Mouse (Mus musculus) heart, postnatal 36 days (tissue): Measurements from ENCODE around the gene Plin3. TPM values are rescaled to one million over a fixed set of nuclear protein-coding genes. Genes with fewer than 3 reads are reported as not detected.

Experiments
- DNase-seq, 2 experiments: peaks; one replicate each; pipeline ENCODE4 v3.0.0; 2021 to 2022
- intact Hi-C: fragments of 180-260 bp; cut with DNase I; formaldehyde crosslinking; loops from one replicate; pipeline ENCODE4 v1.15.1; 2025
- microRNA-seq, 2 experiments: library from miRNA; unstranded; fragments of <30 nt; microRNA quantifications; one replicate each; pipeline ENCODE4 v1.2.0; 2021; ENCODE audit warnings: borderline number of aligned reads in 2 of 2
- total RNA-seq, 2 experiments: library from RNA; stranded (reverse); gene quantifications; 2 replicates each; pipeline ENCODE4 v1.2.3; 2021

The Plin3 gene
- total RNA-seq, 2 experiments from 2014 or later, result 183 to 206 TPM

GRCm38 (mm10) chr17:56255863-56256238, 36.8 kb downstream of the Plin3 start:
- intact Hi-C loops, result loop anchor here (1.0 to 5.0 kb wide), 2 partner anchors 124 to 144 kb away; no protein-coding TSS in a partner anchor

DNA sequence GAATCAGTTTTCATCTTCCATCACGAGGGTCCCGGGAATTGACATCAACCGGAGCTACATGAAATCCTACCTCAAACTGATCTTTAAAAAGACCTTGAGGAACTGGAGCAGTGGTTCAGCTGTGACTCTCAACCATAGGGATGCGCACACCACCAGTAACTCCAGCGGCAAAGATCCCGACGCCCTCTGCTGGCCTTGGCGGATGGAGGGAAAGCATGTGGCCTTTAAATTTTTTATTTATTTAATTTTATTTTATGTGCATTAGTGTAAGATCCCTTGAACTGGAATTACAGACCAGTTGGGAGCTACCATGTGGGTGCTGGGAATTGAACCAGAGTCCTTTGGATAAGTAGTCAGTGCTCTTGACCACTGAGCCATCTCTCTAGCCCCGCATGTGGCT, 37.2 kb downstream of the Plin3 start:
- DNase-seq, result no peak

More at GRCm38 (mm10) chr17:56255863-56256238, 36.8 kb downstream of the Plin3 start:
- DNase-seq, result peak; percentile 97 to 99

DNA sequence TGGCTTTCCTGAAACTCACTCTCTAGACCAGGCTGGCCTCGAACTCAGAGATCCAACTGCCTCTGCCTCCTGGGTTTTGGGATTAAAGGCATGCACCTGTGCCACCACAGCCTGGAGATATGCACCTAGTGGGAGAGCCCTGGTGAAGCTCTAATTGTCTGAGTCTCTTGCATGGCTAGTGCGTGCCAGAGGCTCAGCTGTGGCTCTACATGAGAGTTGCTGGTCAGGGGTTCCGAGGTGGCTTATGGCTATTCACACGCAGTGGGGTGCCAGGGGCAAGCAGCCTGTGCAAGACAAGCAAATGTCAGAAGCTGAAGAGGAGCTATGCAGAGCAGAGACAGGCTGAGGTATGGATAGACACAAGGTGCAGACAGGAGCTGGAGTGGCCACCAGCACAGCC, 38.0 kb downstream of the Plin3 start:
- no peak for DNase-seq
- intact Hi-C loops, result loop anchor here (1.0 to 5.0 kb wide), 2 partner anchors 122 to 142 kb away; no protein-coding TSS in a partner anchor

More for the DNA sequence above, 37.2 kb downstream of the Plin3 start:
- intact Hi-C loops, result loop anchor here (1.0 to 5.0 kb wide), 2 partner anchors 123 to 143 kb away; no protein-coding TSS in a partner anchor

GRCm38 (mm10) chr17:56251136-56251829, 41.4 kb downstream of the Plin3 start:
- intact Hi-C loops, result loop anchor here (2.0 kb wide), 2 partner anchors 30 to 294 kb away; no protein-coding TSS in a partner anchor
- DNase-seq, result peak; percentile 65 to 81

- DNase-seq, result no peak
- intact Hi-C loops, result loop anchor here (2.0 kb wide), 1 partner anchor 47 kb away; no protein-coding TSS in a partner anchor
Measured at GRCm38 (mm10) chr17:56245608-56246007, 47.1 kb downstream of the Plin3 start.

GRCm38 (mm10) chr17:56241541-56242401, 50.9 kb downstream of the Plin3 start:
- peak; percentile 86 to 95 for DNase-seq
- intact Hi-C loops, result no loop called here

DNA sequence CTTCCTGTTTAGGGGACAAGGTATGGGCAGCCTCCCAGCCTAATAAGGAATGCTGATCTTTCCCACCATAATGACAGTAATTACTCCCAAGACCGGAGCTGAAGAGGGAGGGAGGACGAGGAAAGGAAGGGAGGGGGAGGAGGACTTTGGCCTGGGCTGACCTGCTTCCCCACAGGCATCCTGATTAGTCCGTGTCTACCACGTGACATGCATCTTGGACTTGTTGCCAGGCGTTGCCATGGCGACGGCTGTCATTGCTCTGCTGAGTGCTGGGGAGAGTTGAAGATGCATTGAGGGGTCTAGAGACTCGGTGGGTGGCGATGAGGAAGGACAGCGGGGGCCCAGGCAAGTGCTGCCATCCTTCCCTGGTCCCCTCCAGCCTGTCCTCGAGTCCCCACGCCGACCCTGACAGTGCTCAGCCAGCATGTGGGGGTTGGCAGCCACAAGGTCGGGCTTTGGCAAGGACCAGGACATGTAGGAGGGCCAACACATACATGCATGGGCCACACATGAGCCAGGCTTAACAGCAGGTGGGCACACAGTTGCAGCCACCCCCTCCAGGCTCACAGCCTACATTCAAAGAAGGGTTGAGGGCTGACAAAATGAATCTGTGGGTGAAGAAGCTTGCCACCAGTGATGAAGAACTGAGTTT, 58.7 kb downstream of the Plin3 start:
- intact Hi-C loops, result no loop called here
- no peak for DNase-seq

- no peak for DNase-seq
- intact Hi-C loops, result no loop called here
Measured at GRCm38 (mm10) chr17:56233389-56233788, 59.3 kb downstream of the Plin3 start.

DNA sequence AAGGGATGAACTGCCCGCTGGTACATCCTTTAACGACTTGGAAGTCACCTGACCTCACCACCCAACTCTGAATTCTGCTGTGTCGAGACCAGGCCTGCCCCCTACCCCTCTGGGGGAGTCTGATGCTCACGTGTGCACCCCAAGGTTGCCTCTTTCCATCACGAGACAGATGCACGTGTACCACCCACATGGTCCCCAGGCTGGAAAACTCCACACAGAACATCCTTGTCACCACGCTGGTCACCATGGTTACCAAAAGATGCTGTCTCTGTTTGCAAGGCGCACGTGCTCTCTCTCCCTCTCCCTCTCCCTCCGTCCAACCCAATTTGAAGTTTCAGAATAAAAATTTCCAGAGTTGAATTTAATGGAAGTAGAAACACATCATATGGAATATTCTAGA, 62.7 kb downstream of the Plin3 start:
- intact Hi-C loops, result no loop called here
- DNase-seq, result no peak

Small RNA genes lying within 50 kb of the gene (microRNA-seq; reads per million reads assigned to microRNA genes)
- 10.8 to 12.8 reads per million in 2 experiments for gene Mir7b

Other genes with a start within 250 kb of the Plin3 start
- 10 to 100 TPM; 57.6 to 61.3 TPM for gene Ubxn6, start 217.8 kb downstream of the Plin3 start, total RNA-seq
- 10 to 100 TPM; 37.5 to 41.1 TPM for gene Hdgfl2, start 213.2 kb downstream of the Plin3 start, total RNA-seq
- 100 to 1,000 TPM; 157 to 172 TPM for gene Plin4, start 183.1 kb downstream of the Plin3 start, total RNA-seq
- gene Plin5, start 175.3 kb downstream of the Plin3 start, total RNA-seq, result 100 to 1,000 TPM; 171 to 183 TPM
- 10 to 100 TPM; 56.1 to 73.6 TPM for gene Lrg1, start 170.9 kb downstream of the Plin3 start, total RNA-seq
- gene Sema6b, start 152.5 kb downstream of the Plin3 start, total RNA-seq, result 10 to 100 TPM in 1 of 2 experiments, 1 to 10 TPM in 1; 7.5 to 10.2 TPM
- 1 to 10 TPM; 1.9 to 2.8 TPM for gene Tnfaip8l1, start 130.4 kb downstream of the Plin3 start, total RNA-seq
- gene Mydgf, start 109.0 kb downstream of the Plin3 start, total RNA-seq, result 10 to 100 TPM; 25.2 to 25.5 TPM
- gene Dpp9, start 74.0 kb downstream of the Plin3 start, total RNA-seq, result 10 to 100 TPM; 38.4 to 43.0 TPM
- 100 to 1,000 TPM; 106 to 111 TPM for gene Fem1a, start 36.1 kb downstream of the Plin3 start, total RNA-seq
- gene Ticam1, start 16.1 kb downstream of the Plin3 start, total RNA-seq, result 1 to 10 TPM; 8.7 to 8.8 TPM
- gene Arrdc5, start 7.4 kb upstream of the Plin3 start, total RNA-seq, result not detected
- gene Uhrf1, start 10.4 kb upstream of the Plin3 start, total RNA-seq, result 1 to 10 TPM; 2.8 to 3.3 TPM
- gene Kdm4b, start 33.2 kb upstream of the Plin3 start, total RNA-seq, result 10 to 100 TPM; 38.0 to 40.9 TPM
- gene Ptprs, start 183.6 kb upstream of the Plin3 start, total RNA-seq, result 10 to 100 TPM; 45.8 to 47.7 TPM
- gene Znrf4, start 219.6 kb upstream of the Plin3 start, total RNA-seq, result not detected